Mouse (Mus musculus) liver, embryonic 15.5 days (tissue): ENCODE measurements around the gene Psmg4. TPM values are rescaled to one million over a fixed set of nuclear protein-coding genes. Genes with fewer than 3 reads are reported as not detected.

Source experiments
- ATAC-seq: fragments of 200-750 bp; cut with Nextera tagmentation; 2 replicates; pipeline ENCODE4 v1.8.0; 2017; ENCODE audit warnings: moderate number of reproducible peaks, mild to moderate bottlenecking, moderate library complexity; ENCODE audit not compliant: insufficient read depth
- H3K27ac ChIP-seq: fragments of 300-500 bp; sonication (generic); replicated peaks from 2 replicates; pipeline ENCODE4 v1.5.1; 2015; ENCODE audit warnings: mild to moderate bottlenecking, inconsistent platforms
- H3K27me3 ChIP-seq: fragments of 300-500 bp; sonication (generic); 2 replicates; pipeline ENCODE4 v1.6.1; 2015; ENCODE audit warnings: mild to moderate bottlenecking, inconsistent platforms
- H3K36me3 ChIP-seq: fragments of 300-500 bp; sonication (generic); replicated peaks from 2 replicates; pipeline ENCODE4 v1.6.1; 2015; ENCODE audit warnings: moderate library complexity, mild to moderate bottlenecking, inconsistent platforms
- H3K4me1 ChIP-seq: fragments of 300-500 bp; sonication (generic); replicated peaks from 2 replicates; pipeline ENCODE4 v1.6.1; 2015; ENCODE audit warnings: inconsistent platforms
- H3K4me2 ChIP-seq: fragments of 300-500 bp; sonication (generic); 2 replicates; pipeline ENCODE4 v1.6.1; 2015; ENCODE audit warnings: moderate library complexity, mild to moderate bottlenecking, inconsistent platforms
- H3K4me3 ChIP-seq: fragments of 300-500 bp; sonication (generic); replicated peaks from 2 replicates; pipeline ENCODE4 v1.5.1; 2015; ENCODE audit warnings: mild to moderate bottlenecking, inconsistent platforms
- H3K9ac ChIP-seq: fragments of 300-500 bp; sonication (generic); 2 replicates; pipeline ENCODE4 v1.6.1; 2015; ENCODE audit warnings: moderate library complexity, mild to moderate bottlenecking, inconsistent platforms
- H3K9me3 ChIP-seq: fragments of 300-500 bp; sonication (generic); replicated peaks from 2 replicates; pipeline ENCODE4 v1.6.1; 2016; ENCODE audit warnings: inconsistent platforms
- WGBS: fragments of 180-500 bp; shearing (Covaris S2); methylation state at CpG from one replicate; pipeline ENCODE4 v1.1.7; 2015; ENCODE audit warnings: mixed read lengths; ENCODE audit not compliant: insufficient replicate concordance; 5-methylcytosine and 5-hydroxymethylcytosine counted together
- polyA plus RNA-seq: library from polyadenylated mRNA; unstranded; fragments of >200 nt; fragmentation: Nextera tagmentation; extraction: Ambion mirVana; gene quantifications from 2 replicates; pipeline ENCODE4 v1.2.1, GENCODE M21; 2015

Gene Psmg4
- polyA plus RNA-seq, 1 experiment from 2014 or later, result 30.0 TPM

- Histone ChIP-seq H3K4me1 (peaks cover 29% of the 10 kb centered on the region), H3K27me3 (peaks cover 82% of the 10 kb centered on the region), H3K4me2 (peak within 1 kb of the TSS; percentile 72), H3K9ac (peak within 1 kb of the TSS; percentile 25; the same call in 1 of the 2 replicates), H3K9me3 (no peaks in the 10 kb centered on the region), H3K4me3 (peak within 1 kb of the TSS; percentile 51), H3K27ac (no peak within 1 kb of the TSS), H3K36me3 (no peaks in the 10 kb centered on the region)
- peak; percentile 44; the same call in 1 of the 2 replicates for ATAC-seq
- WGBS, result under 1% methylated on average over 26 of the region's 26 CpGs
Measured at GRCm38 (mm10) chr13:34130226-34130731, 32.5 kb upstream of the Psmg4 start, which contains the start of gene Tubb2b. Gene Tubb2b (minus strand): TSS chr13:34130466.

GRCm38 (mm10) chr13:34131011-34131707, 31.6 kb upstream of the Psmg4 start:
- peaks cover 85% of the 10 kb centered on the region for H3K27me3 ChIP-seq
- peak overlapping the region; percentile 14; the same call in 1 of the 2 replicates for H3K4me3 ChIP-seq
- no peaks in the 10 kb centered on the region for H3K36me3 ChIP-seq
- ATAC-seq, result no peak
- no peak overlapping the region for H3K27ac ChIP-seq
- H3K9me3 ChIP-seq, result no peaks in the 10 kb centered on the region
- peaks cover 29% of the 10 kb centered on the region for H3K4me1 ChIP-seq
- WGBS, result under 1% methylated on average over 24 of the region's 24 CpGs
- H3K4me2 ChIP-seq, result peak overlapping the region; percentile 72
- no peak overlapping the region for H3K9ac ChIP-seq

- WGBS, result 2% methylated on average over 10 of the region's 10 CpGs
- H3K27ac ChIP-seq, result no peak overlapping the region
- H3K4me3 ChIP-seq, result 0 out of 2 replicates have a peak overlapping the region, but pooled peaks have one; percentile 14
- no peaks in the 10 kb centered on the region for H3K36me3 ChIP-seq
- ATAC-seq, result no peak
- H3K4me2 ChIP-seq, result peak overlapping the region; percentile 72
- peaks cover 86% of the 10 kb centered on the region for H3K27me3 ChIP-seq
- no peak overlapping the region for H3K9ac ChIP-seq
- peaks cover 29% of the 10 kb centered on the region for H3K4me1 ChIP-seq
- no peaks in the 10 kb centered on the region for H3K9me3 ChIP-seq
Measured at GRCm38 (mm10) chr13:34131708-34132060, 31.1 kb upstream of the Psmg4 start.

GRCm38 (mm10) chr13:34132299-34132698, 30.5 kb upstream of the Psmg4 start:
- H3K27me3 ChIP-seq, result peaks cover 92% of the 10 kb centered on the region
- H3K4me1 ChIP-seq, result peaks cover 29% of the 10 kb centered on the region
- peak overlapping the region; percentile 13; the same call in 1 of the 2 replicates for H3K4me2 ChIP-seq
- 3% methylated on average over 15 of the region's 15 CpGs for WGBS
- no peak overlapping the region for H3K27ac ChIP-seq
- no peak overlapping the region for H3K9ac ChIP-seq
- no peak overlapping the region for H3K4me3 ChIP-seq
- ATAC-seq, result no peak
- H3K36me3 ChIP-seq, result no peaks in the 10 kb centered on the region
- H3K9me3 ChIP-seq, result no peaks in the 10 kb centered on the region

- no peaks in the 10 kb centered on the region for H3K36me3 ChIP-seq
- 26% methylated on average over 6 of the region's 6 CpGs for WGBS
- H3K9me3 ChIP-seq, result no peaks in the 10 kb centered on the region
- ATAC-seq, result no peak
- no peak overlapping the region for H3K4me2 ChIP-seq
- H3K9ac ChIP-seq, result no peak overlapping the region
- H3K27me3 ChIP-seq, result peaks cover 92% of the 10 kb centered on the region
- no peak overlapping the region for H3K4me3 ChIP-seq
- peaks cover 29% of the 10 kb centered on the region for H3K4me1 ChIP-seq
- no peak overlapping the region for H3K27ac ChIP-seq
Measured at GRCm38 (mm10) chr13:34132875-34133274, 29.9 kb upstream of the Psmg4 start.

- Histone ChIP-seq H3K4me3 (no peak overlapping the region), H3K36me3 (no peaks in the 10 kb centered on the region), H3K4me1 (peaks cover 29% of the 10 kb centered on the region), H3K9ac (no peak overlapping the region), H3K27ac (no peak overlapping the region), H3K9me3 (no peaks in the 10 kb centered on the region), H3K4me2 (no peak overlapping the region), H3K27me3 (peaks cover 88% of the 10 kb centered on the region)
- 12% methylated on average over 15 of the region's 15 CpGs for WGBS
- no peak for ATAC-seq
Measured at GRCm38 (mm10) chr13:34133326-34134071, 29.3 kb upstream of the Psmg4 start.

- H3K4me3 ChIP-seq, result no peak overlapping the region
- no peak for ATAC-seq
- no peak overlapping the region for H3K9ac ChIP-seq
- H3K4me1 ChIP-seq, result peaks cover 29% of the 10 kb centered on the region
- H3K27me3 ChIP-seq, result peaks cover 80% of the 10 kb centered on the region
- H3K27ac ChIP-seq, result no peak overlapping the region
- H3K9me3 ChIP-seq, result no peaks in the 10 kb centered on the region
- no peak overlapping the region for H3K4me2 ChIP-seq
- 64% methylated on average over 7 of the region's 7 CpGs for WGBS
- no peaks in the 10 kb centered on the region for H3K36me3 ChIP-seq
Measured at GRCm38 (mm10) chr13:34134276-34134675, 28.5 kb upstream of the Psmg4 start.

- WGBS, result 55% methylated on average over 7 of the region's 7 CpGs
- peaks cover 57% of the 10 kb centered on the region for H3K27me3 ChIP-seq
- H3K4me1 ChIP-seq, result peaks cover 6% of the 10 kb centered on the region
- H3K9me3 ChIP-seq, result no peaks in the 10 kb centered on the region
- H3K36me3 ChIP-seq, result no peaks in the 10 kb centered on the region
- no peak for ATAC-seq
- no peak overlapping the region for H3K4me2 ChIP-seq
- no peak overlapping the region for H3K27ac ChIP-seq
- H3K9ac ChIP-seq, result no peak overlapping the region
- H3K4me3 ChIP-seq, result no peak overlapping the region
Measured at GRCm38 (mm10) chr13:34136605-34137004, 26.2 kb upstream of the Psmg4 start.

- 57% methylated on average over 5 of the region's 5 CpGs for WGBS
- no peak for ATAC-seq
- Histone ChIP-seq H3K27ac (no peak overlapping the region), H3K4me2 (no peak overlapping the region), H3K4me3 (no peak overlapping the region), H3K27me3 (peaks cover 10% of the 10 kb centered on the region), H3K36me3 (no peaks in the 10 kb centered on the region), H3K9me3 (no peaks in the 10 kb centered on the region), H3K9ac (no peak overlapping the region), H3K4me1 (no peaks in the 10 kb centered on the region)
Measured at GRCm38 (mm10) chr13:34143389-34143788, 19.4 kb upstream of the Psmg4 start.

GRCm38 (mm10) chr13:34146916-34147315, 15.8 kb upstream of the Psmg4 start:
- H3K36me3 ChIP-seq, result no peaks in the 10 kb centered on the region
- no peak overlapping the region for H3K4me3 ChIP-seq
- 0 out of 2 replicates have a peak, but pooled peaks cover 9% of the 10 kb centered on the region for H3K4me1 ChIP-seq
- no peaks in the 10 kb centered on the region for H3K9me3 ChIP-seq
- H3K27ac ChIP-seq, result no peak overlapping the region
- no peak overlapping the region for H3K9ac ChIP-seq
- peaks cover 34% of the 10 kb centered on the region for H3K27me3 ChIP-seq
- 41% methylated on average over 3 of the region's 3 CpGs for WGBS
- no peak overlapping the region for H3K4me2 ChIP-seq
- no peak for ATAC-seq

- Histone ChIP-seq H3K9me3 (no peaks in the 10 kb centered on the region), H3K4me1 (0 out of 2 replicates have a peak, but pooled peaks cover 9% of the 10 kb centered on the region), H3K27ac (no peak overlapping the region), H3K4me2 (no peak overlapping the region), H3K27me3 (peaks cover 34% of the 10 kb centered on the region), H3K9ac (no peak overlapping the region), H3K4me3 (no peak overlapping the region), H3K36me3 (no peaks in the 10 kb centered on the region)
- WGBS, result 48% methylated on average over 3 of the region's 3 CpGs
- no peak for ATAC-seq
Measured at GRCm38 (mm10) chr13:34148181-34148580, 14.6 kb upstream of the Psmg4 start.
